Mouse (Mus musculus): Measurements from ENCODE around the gene Nap1l2. TPM values are rescaled to one million over a fixed set of nuclear protein-coding genes. Genes with fewer than 3 reads are reported as not detected.

The Nap1l2 gene
- polyA plus RNA-seq (2017; shearing (Covaris generic)) = not detected

DNA sequence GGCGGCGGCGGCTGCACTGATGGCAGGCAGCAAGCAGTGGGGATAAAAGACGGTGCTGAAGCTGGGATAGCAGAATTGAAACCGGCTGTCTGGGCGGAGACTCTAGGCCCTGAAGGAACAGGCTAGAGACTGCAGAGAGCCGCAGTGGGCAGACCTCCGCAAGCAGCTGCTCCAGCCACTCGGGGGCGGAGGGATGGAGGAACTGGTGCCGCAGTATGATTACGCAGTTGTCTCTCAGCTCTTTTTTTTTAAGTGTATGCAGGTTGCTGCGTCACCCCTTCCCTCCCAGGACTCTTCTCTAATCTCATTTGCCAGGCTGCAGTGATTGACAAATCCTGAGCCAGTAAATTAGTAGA, at the start of gene Nap1l2:
Nap1l2 (minus strand) TSS at position 210 of the 356 bp plus-strand sequence.
- no peak for ATAC-seq

DNA sequence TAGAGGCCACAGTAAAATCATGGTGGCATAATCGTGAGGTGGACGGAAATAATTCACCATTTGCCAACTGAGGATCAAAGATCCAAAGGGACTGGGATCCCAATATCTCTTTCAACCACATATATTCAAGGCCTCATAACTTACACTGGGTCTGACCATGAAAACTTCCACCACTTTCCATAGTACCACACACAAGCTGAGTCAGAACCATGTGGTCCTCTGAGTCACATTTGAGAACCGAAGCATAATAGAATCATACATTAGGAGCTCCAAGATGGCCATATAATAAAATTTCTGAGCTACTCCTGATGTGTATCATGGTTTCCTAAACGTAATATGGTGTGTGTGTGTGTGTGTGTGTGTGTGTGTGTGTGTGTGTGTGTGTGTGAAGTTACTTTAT, 28.8 kb upstream of the Nap1l2 start:
- no peak for ATAC-seq

DNA sequence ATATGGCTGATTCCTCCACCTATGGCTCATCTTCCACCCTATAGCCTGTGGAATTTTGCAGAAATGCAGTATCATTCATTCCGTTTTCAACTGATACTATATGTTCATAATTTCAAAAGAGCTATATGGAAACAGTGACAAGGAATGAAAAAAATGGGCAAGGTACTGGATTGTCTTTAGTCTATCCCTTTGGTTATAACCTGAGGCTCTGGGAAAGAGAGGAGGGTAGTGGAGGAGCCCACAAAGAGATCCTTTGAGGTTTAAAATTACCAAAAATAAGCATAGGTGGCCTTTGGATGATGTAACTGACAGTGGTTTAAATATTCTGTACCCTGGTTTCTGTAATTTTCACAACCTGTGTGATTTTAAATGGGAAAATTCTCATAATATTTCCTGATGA, 389 bp upstream of the Nap1l2 start:
- no peak for ATAC-seq

DNA sequence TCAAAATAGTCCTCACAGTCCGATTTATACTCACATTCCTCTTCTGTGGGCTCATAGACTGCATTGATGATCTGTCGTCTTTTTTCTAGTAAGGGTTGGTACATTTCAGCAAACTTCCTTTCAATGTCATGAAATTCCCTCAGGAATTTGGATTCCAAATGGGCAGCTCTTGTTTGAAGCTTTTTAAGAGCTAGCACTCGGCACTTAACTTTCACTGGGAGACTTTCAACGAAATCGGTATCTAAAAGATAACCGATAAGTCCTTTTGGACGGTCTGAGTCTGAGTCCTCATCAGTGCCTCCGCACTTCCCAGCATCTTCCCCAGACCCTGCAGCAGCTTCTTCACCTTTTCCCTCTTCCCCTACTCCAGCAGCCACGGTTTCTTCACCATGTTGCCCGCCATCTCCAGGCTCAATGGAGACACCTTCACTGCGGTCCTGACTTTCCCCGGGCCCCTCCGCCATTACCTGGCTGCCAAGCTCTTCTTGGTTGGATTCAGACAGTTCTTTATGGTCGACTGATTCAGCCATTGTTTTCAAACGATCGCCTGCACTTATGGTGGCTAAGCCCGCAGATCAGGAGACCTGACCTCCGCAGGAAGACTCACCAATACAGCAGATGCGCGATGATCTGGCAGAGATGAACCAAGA, 534 bp downstream of the Nap1l2 start:
- ATAC-seq = no peak

DNA sequence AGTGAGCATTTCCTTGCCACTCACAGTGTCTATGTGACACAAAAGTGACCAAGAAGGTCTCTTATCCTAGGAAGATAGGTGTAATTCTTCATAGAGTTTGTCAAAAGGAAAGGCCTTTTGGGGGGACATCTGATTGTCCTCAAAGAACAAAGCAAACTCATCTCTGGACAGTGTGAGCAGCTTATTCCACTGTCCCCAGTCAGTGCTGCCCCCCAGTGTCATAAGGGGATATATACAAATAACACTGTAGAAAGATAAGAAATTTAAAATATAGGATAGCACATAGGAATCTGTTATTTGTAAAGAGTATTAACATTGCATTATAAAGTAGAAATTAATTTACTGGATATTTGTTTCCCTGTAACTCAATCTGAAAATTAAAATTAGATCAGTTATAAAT, 2.9 kb downstream of the Nap1l2 start:
- ATAC-seq = no peak

DNA sequence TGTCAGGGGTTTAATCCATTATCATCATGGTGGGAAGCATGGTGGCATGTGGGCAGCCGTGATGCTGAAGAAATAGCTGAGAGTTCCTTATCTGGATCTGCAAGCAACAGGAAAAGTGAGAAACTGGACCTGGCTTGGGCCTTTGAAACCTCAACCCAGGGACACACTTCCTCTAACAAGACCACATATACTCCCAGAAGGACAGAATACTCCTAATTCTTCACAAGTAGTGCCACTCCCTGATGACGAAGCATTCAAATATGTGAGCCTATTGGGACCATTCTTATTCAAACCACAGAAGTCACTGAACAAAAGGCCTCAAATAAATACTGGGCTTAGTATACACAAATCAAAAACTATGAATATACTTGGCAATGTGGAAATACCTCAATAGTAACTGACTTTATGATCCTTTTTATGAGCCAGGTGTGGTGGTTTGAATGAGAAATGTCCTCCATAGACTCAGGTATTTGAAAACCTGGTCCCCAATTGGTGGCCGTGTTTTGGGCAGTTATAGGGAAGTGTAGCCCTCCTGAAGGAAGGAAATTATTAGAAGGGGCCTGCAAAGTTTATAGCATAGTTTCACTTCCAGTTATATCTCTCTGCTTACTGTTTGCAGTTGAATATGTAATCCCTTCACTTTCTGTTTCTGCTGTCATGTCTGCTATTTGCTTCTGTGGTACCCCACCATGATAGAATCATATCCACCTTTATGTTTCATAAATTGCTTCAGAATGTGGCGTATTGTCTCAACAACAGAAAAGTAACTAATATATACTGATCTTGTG, 6.5 kb downstream of the Nap1l2 start:
- no peak for ATAC-seq

DNA sequence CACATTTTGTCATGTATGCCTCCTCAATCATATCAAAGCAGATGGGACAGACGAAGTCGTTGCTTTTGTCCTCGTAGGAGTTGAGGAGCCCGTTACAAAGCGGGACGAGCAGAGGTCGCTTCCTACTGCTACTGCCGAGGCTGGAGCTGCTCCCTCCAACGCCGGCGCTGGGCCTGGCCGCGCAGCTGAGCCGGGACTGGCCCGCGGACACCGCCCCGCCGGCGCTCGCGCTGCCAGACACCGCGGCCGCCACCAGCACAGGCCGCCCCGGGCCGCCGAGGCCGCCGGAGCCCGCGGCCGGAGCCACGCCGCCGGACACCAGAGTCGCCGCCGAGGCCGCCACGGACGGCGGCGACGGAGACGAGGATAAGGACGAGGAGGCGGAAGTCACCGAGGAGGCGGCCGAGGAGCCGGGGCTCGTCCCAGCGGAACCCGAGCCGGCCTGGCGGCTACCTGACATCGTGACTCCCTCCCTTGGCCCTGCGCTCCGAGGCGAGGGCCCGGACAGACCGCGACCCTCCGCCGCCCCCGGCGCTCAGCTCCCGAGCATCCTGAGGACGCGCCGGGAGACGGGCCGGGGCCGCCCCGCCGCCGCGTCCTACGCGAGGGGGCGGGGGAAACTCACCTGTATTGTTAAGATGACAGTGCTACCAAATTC, 21.4 kb downstream of the Nap1l2 start:
- peak; percentile 63 for ATAC-seq

DNA sequence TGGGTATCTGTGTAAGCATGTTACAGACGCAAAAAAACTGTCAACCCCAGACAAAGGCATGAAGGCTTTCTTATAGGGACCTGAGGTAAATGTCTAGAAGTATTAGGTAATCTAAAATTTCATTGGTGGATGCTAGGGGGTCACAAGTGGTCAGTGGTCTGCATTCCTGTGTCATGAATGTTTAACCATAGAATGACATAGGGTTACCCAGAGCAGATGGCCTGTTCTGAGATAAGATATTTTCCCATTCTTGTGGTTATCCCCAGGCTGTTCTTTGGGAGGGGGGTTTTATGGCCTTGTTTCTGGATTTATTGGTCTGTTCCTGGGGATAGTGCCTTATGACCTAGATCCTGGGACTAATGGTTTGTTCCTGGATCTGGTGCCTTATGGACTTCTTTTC, 30.3 kb downstream of the Nap1l2 start:
- no peak for ATAC-seq

DNA sequence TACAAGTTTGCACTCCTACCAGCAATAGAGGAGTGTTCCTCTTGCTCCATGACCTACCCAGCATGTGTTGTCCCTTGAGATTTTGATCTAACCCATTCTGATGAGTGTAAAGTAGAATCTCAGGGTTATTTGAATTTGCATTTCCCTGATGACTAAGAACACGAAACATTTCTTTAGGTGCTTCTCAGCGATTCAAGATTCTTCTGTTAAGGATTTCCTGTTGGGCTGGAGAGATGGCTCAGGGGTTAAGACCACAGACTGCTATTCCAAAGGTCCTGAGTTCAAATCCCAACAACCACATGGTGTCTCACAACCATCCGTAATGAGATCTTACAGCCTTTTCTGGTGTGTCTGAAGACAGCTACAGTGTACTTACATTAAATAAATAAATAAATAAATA, 47.9 kb downstream of the Nap1l2 start:
- no peak for ATAC-seq

Other genes with a start within 250 kb of the Nap1l2 start
- gene Cdx4, start 134.8 kb upstream of the Nap1l2 start, polyA plus RNA-seq (2017; shearing (Covaris generic)) = not detected
- 1 to 10 TPM; 2.5 to 5.4 (median 4.1) TPM for gene Chic1, start 169.8 kb upstream of the Nap1l2 start, polyA plus RNA-seq (2017; shearing (Covaris generic))
- under 1 TPM in 2 of 3 experiments, not detected in 1; 0.85 to 0.91 TPM for gene Tsx, start 227.8 kb upstream of the Nap1l2 start, polyA plus RNA-seq (2017; shearing (Covaris generic))
- gene Gm26992, start 235.4 kb upstream of the Nap1l2 start, polyA plus RNA-seq (2017; shearing (Covaris generic)) = not detected

Measured in inflammation-experienced regulatory T-cells, adult 6 months (primary cell).